Mouse (Mus musculus) hindbrain, postnatal 0 days (tissue): ENCODE results near the gene Specc1l. TPM values are rescaled to one million over a fixed set of nuclear protein-coding genes. Genes with fewer than 3 reads are reported as not detected.

Experiments used
- ATAC-seq: fragments of 200-750 bp; cut with Nextera tagmentation; 2 replicates; pipeline ENCODE4 v1.8.0; 2017; ENCODE audit warnings: mild to moderate bottlenecking, moderate TSS enrichment, moderate library complexity
- DNase-seq: peaks from one replicate; pipeline ENCODE4 v3.0.0-alpha.2; 2015; ENCODE audit warnings: low spot score
- H3K27ac ChIP-seq: fragments of 300-500 bp; sonication (generic); 2 replicates; pipeline ENCODE4 v1.5.1; 2014; ENCODE audit warnings: mild to moderate bottlenecking
- H3K27me3 ChIP-seq: fragments of 300-500 bp; sonication (generic); 2 replicates; pipeline ENCODE4 v1.6.1; 2014; ENCODE audit warnings: low read length, mixed read lengths; ENCODE audit not compliant: insufficient read depth
- H3K36me3 ChIP-seq: fragments of 300-500 bp; sonication (generic); 2 replicates; pipeline ENCODE4 v1.6.1; 2014; ENCODE audit warnings: low read length, mixed read lengths; ENCODE audit not compliant: insufficient read depth
- H3K4me1 ChIP-seq: fragments of 300-500 bp; sonication (generic); 2 replicates; pipeline ENCODE4 v1.6.1; 2014; ENCODE audit warnings: antibody characterized with exemption, low read length, mixed read lengths; ENCODE audit not compliant: insufficient read depth
- H3K4me2 ChIP-seq: fragments of 300-500 bp; sonication (generic); 2 replicates; pipeline ENCODE4 v1.6.1; 2014; ENCODE audit warnings: low read depth, mild to moderate bottlenecking, low read length, moderate library complexity, mixed read lengths
- H3K4me3 ChIP-seq: fragments of 300-500 bp; sonication (generic); 2 replicates; pipeline ENCODE4 v1.5.1; 2014; ENCODE audit warnings: low read length
- H3K9ac ChIP-seq: fragments of 300-500 bp; sonication (generic); replicated peaks from 2 replicates; pipeline ENCODE4 v1.6.1; 2014; ENCODE audit warnings: mild to moderate bottlenecking, low read length, moderate library complexity, mixed read lengths
- H3K9me3 ChIP-seq: fragments of 300-500 bp; sonication (generic); 2 replicates; pipeline ENCODE4 v1.6.1; 2016; ENCODE audit warnings: low read length, mixed read lengths
- CTCF ChIP-seq: IDR thresholded peaks from 2 replicates; pipeline ENCODE4 v1.5.1; 2016; ENCODE audit warnings: antibody characterized with exemption, control low read depth, low read depth
- WGBS: fragments of 180-500 bp; shearing (Covaris S2); extraction: QIAGEN DNeasy Blood & Tissue Kit; methylation state at CpG from one replicate; pipeline ENCODE4 v1.1.7; 2014; 5-methylcytosine and 5-hydroxymethylcytosine counted together
- polyA plus RNA-seq: library from polyadenylated mRNA; unstranded; fragments of >200 nt; fragmentation: Nextera tagmentation; extraction: Ambion mirVana; gene quantifications from 2 replicates; pipeline ENCODE4 v1.2.1, GENCODE M21; 2015
- total RNA-seq: library from RNA; depleted of rRNA; stranded (reverse); fragments of >200 nt; gene quantifications from 2 replicates; pipeline ENCODE4 v1.2.3, GENCODE M21; 2014

Gene Specc1l
- total and polyA plus RNA-seq, 2 experiments from 2014 or later, result 22.3 to 42.2 TPM

DNA sequence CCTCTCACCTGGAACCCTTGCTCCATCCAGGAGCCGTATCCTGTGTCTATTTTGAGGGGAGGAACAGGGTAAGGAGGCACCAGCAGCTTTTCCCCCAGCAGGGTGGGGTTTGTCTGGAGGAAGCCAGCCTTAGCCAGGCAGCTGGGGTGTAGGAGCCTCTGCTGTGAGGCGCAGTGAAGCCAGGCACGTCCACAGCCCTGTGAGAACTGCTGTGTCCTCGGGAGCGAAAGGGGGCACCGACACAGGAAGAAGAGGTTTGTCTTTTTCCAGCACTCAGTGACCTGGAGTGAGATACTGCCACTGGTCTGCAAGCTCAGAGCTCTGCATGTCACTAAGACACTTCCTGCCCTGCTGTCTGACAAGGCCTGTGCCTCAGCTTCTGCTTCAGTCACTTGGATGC lies 92.5 kb downstream of the Specc1l start:
- Histone ChIP-seq H3K9me3 (no peaks in the 10 kb centered on the region), H3K27me3 (no peaks in the 10 kb centered on the region), H3K36me3 (peaks cover 46% of the 10 kb centered on the region), H3K9ac (0 out of 2 replicates have a peak overlapping the region, but pooled peaks have one; percentile 6), H3K4me3 (no peak overlapping the region), H3K27ac (peak overlapping the region; percentile 69), H3K4me1 (peaks cover 7% of the 10 kb centered on the region; the same call in 1 of the 2 replicates), H3K4me2 (no peak overlapping the region)
- WGBS, result 40% methylated on average over 6 of the region's 6 CpGs
- ATAC-seq (peak; percentile 36; the same call in 1 of the 2 replicates), DNase-seq (no peak)
- no peak for TF ChIP-seq CTCF

DNA sequence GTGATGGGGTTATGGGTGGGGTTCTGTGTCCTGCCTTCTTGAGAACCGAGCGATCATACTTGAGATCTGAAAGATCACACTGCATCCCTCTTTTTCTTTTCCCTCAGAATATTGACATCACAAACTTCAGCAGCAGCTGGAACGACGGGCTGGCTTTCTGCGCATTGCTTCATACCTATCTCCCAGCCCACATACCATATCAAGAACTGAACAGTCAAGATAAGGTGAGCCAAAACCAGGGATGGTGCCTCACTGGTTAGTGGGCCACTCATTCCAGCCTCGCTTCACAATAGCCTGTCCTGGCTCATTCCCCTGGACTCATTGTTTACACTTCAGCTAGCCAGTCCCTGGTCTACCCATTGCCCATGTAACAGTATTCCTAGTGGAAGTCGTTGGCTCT lies 95.3 kb downstream of the Specc1l start:
- Histone ChIP-seq H3K36me3 (peaks cover 54% of the 10 kb centered on the region), H3K4me3 (no peak overlapping the region), H3K9me3 (no peaks in the 10 kb centered on the region), H3K27me3 (no peaks in the 10 kb centered on the region), H3K4me1 (peaks cover 7% of the 10 kb centered on the region; the same call in 1 of the 2 replicates), H3K9ac (no peak overlapping the region), H3K4me2 (no peak overlapping the region), H3K27ac (no peak overlapping the region)
- no peak for TF ChIP-seq CTCF
- WGBS, result 97% methylated on average over 7 of the region's 7 CpGs
- no peak for DNase-seq
- no peak for ATAC-seq

DNA sequence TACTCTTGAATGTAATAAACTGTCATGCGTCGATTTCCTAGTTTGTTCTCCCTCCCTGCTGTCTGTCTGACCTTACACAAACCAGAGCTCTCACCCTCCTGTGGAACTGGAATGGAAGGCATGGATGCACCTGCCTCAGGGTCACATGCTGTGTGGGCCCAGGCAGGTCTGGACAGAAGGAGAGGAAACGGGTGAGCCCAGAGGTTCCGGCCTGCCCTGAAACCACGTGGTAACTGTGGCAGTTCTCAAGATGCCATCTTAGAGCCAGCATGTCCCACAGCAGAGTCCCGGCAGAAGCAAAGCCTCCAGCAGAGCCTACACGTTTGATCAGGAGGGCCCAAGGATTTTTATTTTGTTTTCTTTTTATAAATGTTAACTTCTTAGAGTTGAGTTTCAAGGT lies 100.5 kb downstream of the Specc1l start:
- H3K36me3 ChIP-seq, result peaks cover 52% of the 10 kb centered on the region

DNA sequence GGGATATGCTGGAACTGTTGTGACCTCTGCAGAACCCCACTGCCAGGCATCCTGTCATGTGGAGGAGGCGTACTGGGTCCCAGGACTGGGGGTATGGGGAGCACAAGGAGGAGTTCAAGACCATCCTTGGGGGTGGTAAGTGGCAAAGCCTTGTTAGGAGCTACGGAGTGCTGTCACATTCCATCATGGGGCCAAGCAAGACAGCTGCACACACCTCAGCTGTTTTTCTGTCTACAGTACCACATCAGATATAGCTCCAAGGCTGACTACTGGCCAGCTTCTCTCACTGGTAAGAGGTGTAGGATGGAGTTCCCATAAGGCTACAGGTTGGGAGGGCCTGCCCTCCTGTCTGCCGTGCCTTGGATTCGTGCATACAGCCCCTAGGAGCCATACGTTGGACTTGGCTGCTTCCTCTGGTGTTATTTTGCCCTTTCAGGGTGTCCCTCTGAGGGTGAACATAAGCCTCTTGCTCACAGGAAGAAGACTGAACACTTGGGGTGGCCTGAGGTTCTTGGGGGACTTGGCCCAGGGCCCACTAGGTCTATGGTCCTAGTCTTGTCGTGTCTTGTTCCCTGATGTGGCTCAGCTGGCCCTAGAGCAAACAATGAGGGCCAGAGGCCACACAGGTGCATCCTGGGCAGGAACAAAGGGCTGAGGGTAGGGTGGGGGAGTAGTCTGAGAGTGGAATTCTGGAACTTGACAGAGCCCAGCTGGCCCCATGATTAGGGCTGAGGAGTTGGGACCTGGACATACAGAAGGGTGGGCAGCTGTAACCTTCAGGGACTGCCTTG lies 102.5 kb downstream of the Specc1l start:
- no peak for TF ChIP-seq CTCF
- no peak overlapping the region for H3K9ac ChIP-seq
- 71% methylated on average over 6 of the region's 6 CpGs for WGBS
- peaks cover 33% of the 10 kb centered on the region for H3K36me3 ChIP-seq
- DNase-seq (no peak), ATAC-seq (no peak; the same call in 1 of the 2 replicates)
- H3K4me1 ChIP-seq, result peaks cover 5% of the 10 kb centered on the region
- H3K27me3 ChIP-seq, result 0 out of 2 replicates have a peak, but pooled peaks cover 12% of the 10 kb centered on the region
- no peak overlapping the region for H3K4me3 ChIP-seq
- no peaks in the 10 kb centered on the region for H3K9me3 ChIP-seq
- H3K27ac ChIP-seq, result no peak overlapping the region
- no peak overlapping the region for H3K4me2 ChIP-seq

More for the DNA sequence above, 100.5 kb downstream of the Specc1l start:
- no peak for ATAC-seq
- Histone ChIP-seq H3K4me2 (no peak overlapping the region), H3K4me1 (peaks cover 5% of the 10 kb centered on the region), H3K9ac (no peak overlapping the region), H3K4me3 (no peak overlapping the region), H3K27me3 (0 out of 2 replicates have a peak, but pooled peaks cover 6% of the 10 kb centered on the region), H3K27ac (no peak overlapping the region), H3K9me3 (no peaks in the 10 kb centered on the region)
- no peak for TF ChIP-seq CTCF
- WGBS, result 83% methylated on average over 7 of the region's 7 CpGs
- DNase-seq, result no peak

DNA sequence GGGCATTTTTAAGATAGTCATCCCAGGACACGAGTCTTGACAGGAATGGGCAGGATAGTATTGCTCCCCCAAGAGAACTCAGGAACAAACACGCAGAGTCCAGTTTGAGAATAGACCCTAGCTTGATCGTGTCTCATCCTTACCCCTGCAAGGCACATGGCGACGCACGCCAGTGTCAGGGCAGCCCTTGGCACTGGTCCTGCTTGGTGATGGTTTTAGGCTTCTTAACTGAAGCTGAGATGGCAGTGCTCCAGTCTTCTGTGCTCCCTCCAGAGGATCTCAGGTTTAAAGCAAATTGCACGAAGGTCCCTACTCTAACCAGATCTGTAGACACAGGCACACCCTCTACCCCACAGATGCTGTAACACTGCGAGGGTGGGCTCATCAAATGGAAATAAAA lies 103.9 kb downstream of the Specc1l start:
- ATAC-seq (no peak), DNase-seq (peak; percentile 59)
- WGBS, result 55% methylated on average over 8 of the region's 8 CpGs
- H3K9ac ChIP-seq, result no peak overlapping the region
- peak; percentile 17; the same call in 1 of the 2 replicates for TF ChIP-seq CTCF
- peaks cover 20% of the 10 kb centered on the region for H3K36me3 ChIP-seq
- no peak overlapping the region for H3K4me3 ChIP-seq
- H3K9me3 ChIP-seq, result no peaks in the 10 kb centered on the region
- 0 out of 2 replicates have a peak, but pooled peaks cover 12% of the 10 kb centered on the region for H3K27me3 ChIP-seq
- no peak overlapping the region for H3K27ac ChIP-seq
- peaks cover 5% of the 10 kb centered on the region for H3K4me1 ChIP-seq
- no peak overlapping the region for H3K4me2 ChIP-seq

DNA sequence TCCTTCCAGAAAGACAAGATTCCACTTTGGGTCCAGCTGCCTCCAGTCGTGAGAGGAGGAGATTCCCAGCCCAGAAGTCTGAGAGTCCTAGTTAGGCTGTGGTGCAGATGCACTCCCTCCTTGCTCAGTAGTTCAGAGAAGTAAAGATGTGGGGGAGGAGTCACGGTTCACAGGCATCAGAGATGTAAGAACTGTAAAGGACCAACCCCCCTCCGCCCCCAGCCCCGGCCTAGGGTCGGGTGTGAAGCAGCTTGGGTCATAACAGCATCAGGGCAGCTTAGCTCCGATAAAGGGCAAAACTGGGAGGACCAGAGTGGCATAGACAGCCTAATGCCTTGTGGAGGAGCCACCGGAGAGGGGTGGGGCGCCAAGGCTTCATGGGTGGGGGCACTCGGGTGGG lies 104.6 kb downstream of the Specc1l start:
- H3K4me2 ChIP-seq, result peak overlapping the region; percentile 53
- 7% methylated on average over 9 of the region's 9 CpGs for WGBS
- 0 out of 2 replicates have a peak, but pooled peaks cover 12% of the 10 kb centered on the region for H3K27me3 ChIP-seq
- peak overlapping the region; percentile 22; the same call in 1 of the 2 replicates for H3K9ac ChIP-seq
- peak; percentile 16; the same call in 1 of the 2 replicates for ATAC-seq
- no peaks in the 10 kb centered on the region for H3K9me3 ChIP-seq
- no peak for TF ChIP-seq CTCF
- DNase-seq, result no peak
- H3K4me1 ChIP-seq, result peaks cover 5% of the 10 kb centered on the region
- peaks cover 14% of the 10 kb centered on the region; the same call in 1 of the 2 replicates for H3K36me3 ChIP-seq
- peak overlapping the region; percentile 38 for H3K4me3 ChIP-seq
- 0 out of 2 replicates have a peak overlapping the region, but pooled peaks have one; percentile 4 for H3K27ac ChIP-seq

DNA sequence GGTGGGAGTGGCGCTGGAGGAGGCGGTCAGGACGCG lies 104.8 kb downstream of the Specc1l start, which contains the start of gene Adora2a:
TSS of gene Adora2a (plus strand) at position 6 of the 36 bp plus-strand sequence.
- DNase-seq (no peak), ATAC-seq (no peak)
- Histone ChIP-seq H3K36me3 (peaks cover 13% of the 10 kb centered on the region; the same call in 1 of the 2 replicates), H3K4me1 (peaks cover 5% of the 10 kb centered on the region), H3K4me2 (peak within 1 kb of the TSS; percentile 53), H3K27ac (0 out of 2 replicates have a peak within 1 kb of the TSS, but pooled peaks have one; percentile 4), H3K9ac (peak within 1 kb of the TSS; percentile 22; the same call in 1 of the 2 replicates), H3K9me3 (no peaks in the 10 kb centered on the region), H3K4me3 (peak within 1 kb of the TSS; percentile 38), H3K27me3 (0 out of 2 replicates have a peak, but pooled peaks cover 12% of the 10 kb centered on the region)
- WGBS, result 4% methylated on average over 4 of the region's 4 CpGs
- TF ChIP-seq CTCF, result no peak
